Mouse (Mus musculus) embryonic fibroblast, embryonic 13.5 days (primary cell): ENCODE results near the gene Slc38a2.

Source experiments
- CTCF ChIP-seq: IDR thresholded peaks from 2 replicates; pipeline ENCODE4 v1.5.1; 2011; ENCODE audit warnings: mild to moderate bottlenecking, control low read depth, low read length, moderate library complexity, borderline replicate concordance; ENCODE audit not compliant: insufficient read depth
- POLR2A ChIP-seq: IDR thresholded peaks from 2 replicates; pipeline ENCODE4 v1.6.1; 2011; ENCODE audit warnings: low read depth, mild to moderate bottlenecking, control low read depth, low read length, moderate library complexity

DNA sequence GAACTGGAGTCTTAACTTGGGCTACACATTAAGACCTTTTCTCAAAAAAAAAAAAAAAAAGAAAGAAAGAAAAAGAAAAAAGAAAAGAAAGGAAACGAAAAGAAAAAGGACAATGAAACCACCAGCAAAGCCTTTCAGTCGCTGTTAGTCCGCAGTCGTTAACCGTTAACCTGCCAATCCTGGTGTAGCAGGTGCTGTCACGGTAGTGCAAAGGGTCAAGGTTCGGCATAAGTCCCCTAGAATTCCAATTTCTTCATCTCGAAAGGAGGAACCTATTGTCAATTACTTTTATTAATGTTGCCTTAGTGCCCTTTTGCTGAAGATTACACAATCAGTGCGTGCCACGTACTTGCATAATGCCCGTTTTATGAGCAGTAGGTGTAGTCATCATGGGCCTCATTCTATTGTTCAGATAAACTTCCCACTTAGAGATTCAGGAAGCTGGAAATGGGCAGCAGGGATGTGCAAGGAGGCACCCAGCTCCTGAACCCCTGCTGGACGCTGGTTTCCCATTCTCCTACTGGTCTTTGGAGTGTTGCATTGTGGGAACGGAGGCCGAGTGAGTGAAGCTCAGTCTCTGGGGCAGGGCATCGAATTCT is 36.1 kb upstream of the Slc38a2 start:
- no peak for TF ChIP-seq CTCF
- no peak for TF ChIP-seq POLR2A
